Mouse (Mus musculus) megakaryocyte progenitor cell, adult 5-6 weeks (primary cell): Measurements from ENCODE around the gene Txnrd3. TPM values are rescaled to one million over a fixed set of nuclear protein-coding genes. Genes with fewer than 3 reads are reported as not detected.

Experiments
- ATAC-seq: replicated peaks from 2 replicates; pipeline ENCODE4 v1.8.0; 2016; ENCODE audit warnings: mild to moderate bottlenecking, moderate TSS enrichment, inconsistent platforms; ENCODE audit not compliant: poor library complexity
- total RNA-seq, 2 experiments: library from RNA; stranded (forward) in 1 of 2; stranded (reverse) in 1 of 2; fragments of 157-497, 149-512 nt in 1 of 2; fragments of 200-1000 nt in 1 of 2; gene quantifications; 2 replicates each; pipeline versions ENCODE4 v1.2.3 to v1.2.4; 2015 to 2017

The Txnrd3 gene
- total RNA-seq (2015) (4.3 and 5.3 TPM in 2 replicates), total RNA-seq (2017) (9.3 and 9.6 TPM in 2 replicates)

DNA sequence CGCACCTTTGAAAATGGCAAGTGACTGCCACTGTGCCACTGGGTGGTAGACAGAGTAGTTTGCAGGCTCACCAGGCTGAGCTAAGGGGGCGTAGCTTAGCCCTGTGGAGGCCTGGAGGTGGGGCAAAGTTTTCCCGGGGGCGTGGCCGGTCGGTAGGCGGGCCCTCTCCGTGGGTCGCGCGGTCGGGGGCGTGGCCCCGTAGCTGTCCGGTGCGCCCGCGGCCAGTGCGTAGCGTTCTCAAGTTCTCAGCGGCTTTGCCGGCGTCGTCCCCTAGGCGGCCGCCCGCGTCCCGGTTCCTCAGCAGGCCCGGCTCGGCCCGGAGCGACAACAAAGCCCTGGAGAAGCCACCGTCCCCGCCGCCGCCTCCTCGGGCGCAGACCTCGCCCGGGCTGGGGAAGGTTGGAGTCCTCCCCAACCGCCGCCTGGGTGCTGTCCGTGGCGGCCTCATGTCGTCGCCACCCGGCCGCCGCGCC lies at the start of gene Txnrd3:
Txnrd3 (plus strand) TSS at position 191 of the 473 bp plus-strand sequence.
- ATAC-seq, result peak; percentile 80

DNA sequence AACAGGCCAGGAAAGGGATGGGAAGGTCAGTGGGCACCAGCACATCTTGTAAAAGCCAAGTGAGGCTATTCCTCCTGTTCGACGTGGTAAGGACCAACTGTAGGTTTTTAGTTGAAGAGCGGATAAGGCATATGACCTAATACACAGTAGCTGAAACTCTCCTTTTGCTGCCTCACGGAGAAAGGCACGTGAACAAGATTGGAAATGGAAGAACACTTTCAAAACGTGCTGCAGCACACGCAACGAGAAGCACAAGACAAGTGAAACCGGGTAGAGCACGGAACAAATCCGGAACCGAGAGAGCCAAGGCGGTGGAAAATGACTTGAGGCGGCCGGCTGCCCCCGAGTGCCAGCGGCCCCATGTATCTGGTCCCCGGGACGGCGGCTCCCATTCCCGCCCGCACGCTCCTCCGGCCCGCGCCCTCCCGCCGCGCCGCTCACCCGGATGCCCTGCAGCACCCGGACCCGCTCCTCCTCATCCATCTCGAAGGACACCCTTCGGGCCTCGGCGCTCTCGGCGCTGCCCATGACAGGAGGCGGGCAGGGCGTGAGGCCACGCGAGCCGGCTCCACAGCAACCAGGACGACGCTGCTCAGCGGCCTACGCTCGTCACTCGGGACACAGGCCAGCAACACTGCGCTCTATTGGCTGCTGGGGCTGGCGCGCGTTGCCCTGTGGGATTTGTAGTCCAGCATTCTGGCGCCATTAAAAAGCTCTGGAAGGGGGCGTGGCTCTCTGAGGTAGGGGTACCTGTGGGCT lies 48.6 kb upstream of the Txnrd3 start, which contains the start of gene Chchd6:
Chchd6 (minus strand) TSS at position 635 of the 759 bp plus-strand sequence.
- peak; percentile 100 for ATAC-seq

- no peak; the same call in 1 of the 2 replicates for ATAC-seq
These were observed 48.0 kb upstream of the Txnrd3 start for GRCm38 (mm10) chr6:89595777-89596146.

DNA sequence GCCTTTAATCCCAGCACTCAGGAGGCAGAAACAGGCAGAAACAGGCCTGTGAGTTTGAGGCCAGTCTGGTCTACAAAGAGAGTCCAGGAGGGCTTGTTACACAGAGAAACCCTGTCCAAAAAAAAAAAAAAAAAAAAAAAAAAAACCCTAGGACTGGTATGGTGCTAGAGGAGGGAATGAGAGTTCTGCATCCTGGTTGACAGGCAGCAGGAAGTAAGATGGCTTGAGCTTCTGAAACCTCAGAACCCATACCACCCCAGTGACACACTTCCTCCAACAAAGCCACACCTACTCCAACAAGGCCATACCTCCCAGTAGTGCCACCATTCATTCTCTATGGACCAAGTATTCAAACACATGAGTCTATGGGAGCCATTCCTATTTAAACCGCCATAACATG lies 47.3 kb upstream of the Txnrd3 start:
- ATAC-seq, result no peak

DNA sequence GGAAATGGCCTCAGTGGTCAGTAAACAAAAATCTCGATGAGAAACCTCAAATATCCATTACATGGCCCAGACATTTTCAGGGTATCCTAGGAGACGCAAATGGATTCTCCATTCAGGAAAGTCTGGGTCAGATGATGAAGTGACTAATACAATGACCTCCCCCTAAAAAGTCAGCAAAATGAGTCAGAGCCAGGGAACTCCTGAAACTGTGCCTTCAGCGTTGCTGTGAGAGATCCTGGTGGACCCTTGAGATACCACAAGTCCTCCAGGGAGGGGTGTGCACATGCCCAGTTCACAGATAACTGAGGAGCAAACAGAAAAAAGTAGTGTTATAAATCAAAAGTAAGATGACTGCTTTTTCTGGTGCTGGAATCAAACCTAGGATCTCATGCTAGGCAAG lies 37.7 kb upstream of the Txnrd3 start:
- ATAC-seq, result no peak

DNA sequence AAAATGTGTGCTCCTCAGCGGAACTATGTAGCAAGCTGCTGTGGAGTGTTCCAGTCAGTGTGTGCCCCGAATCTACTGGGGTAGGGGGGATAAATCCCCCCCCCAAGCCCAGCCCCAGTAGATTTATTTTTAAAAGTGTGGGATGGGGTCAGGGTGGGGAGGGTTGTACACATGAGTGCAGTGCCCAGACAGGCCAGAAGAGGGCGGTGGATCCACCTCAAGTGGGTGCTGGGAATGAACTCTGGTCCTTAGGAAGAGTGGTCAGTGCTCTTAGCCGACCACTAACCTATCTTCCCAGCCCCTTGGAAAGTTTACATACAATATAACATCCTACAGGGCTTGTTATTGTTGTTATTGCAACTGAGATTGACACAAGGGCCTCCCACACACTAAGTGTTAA lies 35.8 kb upstream of the Txnrd3 start:
- ATAC-seq, result peak; percentile 66

GRCm38 (mm10) chr6:89613336-89614106 lies 30.3 kb upstream of the Txnrd3 start:
- peak; percentile 46; the same call in 1 of the 2 replicates for ATAC-seq

DNA sequence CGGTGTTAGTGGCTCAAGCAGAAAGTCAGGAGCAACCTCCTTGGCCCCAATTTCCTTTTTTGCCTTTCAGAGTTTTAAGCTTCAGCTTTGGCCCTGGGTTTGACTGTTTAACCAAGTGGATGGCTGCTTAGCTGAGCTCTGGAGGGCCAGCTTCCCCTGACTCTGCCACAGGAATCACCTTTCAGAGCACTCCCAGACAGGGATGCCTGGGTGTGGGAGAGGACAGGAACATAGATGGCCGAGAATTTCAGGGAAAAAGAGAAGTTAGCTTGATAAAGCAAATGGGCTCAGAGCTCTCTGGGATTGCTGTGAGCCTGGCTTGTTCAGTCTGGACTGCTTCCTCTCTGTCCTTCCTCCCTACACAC lies 29.7 kb upstream of the Txnrd3 start:
- no peak for ATAC-seq

- ATAC-seq, result peak; percentile 44; the same call in 1 of the 2 replicates
These were observed 29.0 kb upstream of the Txnrd3 start for GRCm38 (mm10) chr6:89614596-89615372.

DNA sequence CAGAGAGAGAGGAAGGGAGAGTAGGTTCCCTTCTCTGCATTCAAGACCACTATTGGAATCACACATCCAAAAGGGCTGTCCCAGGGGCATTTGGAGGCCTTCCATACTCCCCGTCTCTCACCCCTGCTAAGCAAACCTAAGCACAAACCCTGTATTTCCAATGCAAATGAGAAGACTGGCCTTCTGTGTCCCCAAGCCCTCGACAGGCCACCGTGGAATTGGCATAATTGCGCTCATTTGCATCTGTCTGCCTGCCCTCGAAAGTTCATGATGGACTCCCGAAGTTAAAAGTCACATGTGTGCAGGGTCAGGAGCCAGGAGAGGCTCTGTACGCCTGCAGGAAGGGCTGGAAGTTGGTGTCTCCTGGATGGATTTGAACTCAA lies 28.4 kb upstream of the Txnrd3 start:
- ATAC-seq, result no peak

DNA sequence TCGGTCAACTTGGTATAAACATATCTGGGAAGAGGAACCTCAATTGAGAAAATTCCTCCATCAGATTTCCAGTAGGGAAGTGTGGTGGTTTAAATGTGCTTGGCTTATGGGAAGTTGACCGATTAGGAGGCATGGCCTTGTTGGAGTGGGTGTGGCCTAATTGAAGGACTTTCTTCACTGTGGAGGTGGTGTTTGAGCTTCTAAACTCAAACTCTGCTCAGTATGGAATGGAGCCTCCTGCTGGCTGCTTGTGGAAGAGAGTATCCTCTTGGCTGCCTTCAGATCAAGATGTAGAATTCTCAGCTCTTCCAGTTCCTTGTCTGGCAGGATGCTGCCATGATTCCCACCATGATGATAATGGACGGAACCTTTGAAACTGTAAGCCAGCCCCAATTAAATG lies 21.1 kb upstream of the Txnrd3 start:
- ATAC-seq, result peak; percentile 61; the same call in 1 of the 2 replicates

DNA sequence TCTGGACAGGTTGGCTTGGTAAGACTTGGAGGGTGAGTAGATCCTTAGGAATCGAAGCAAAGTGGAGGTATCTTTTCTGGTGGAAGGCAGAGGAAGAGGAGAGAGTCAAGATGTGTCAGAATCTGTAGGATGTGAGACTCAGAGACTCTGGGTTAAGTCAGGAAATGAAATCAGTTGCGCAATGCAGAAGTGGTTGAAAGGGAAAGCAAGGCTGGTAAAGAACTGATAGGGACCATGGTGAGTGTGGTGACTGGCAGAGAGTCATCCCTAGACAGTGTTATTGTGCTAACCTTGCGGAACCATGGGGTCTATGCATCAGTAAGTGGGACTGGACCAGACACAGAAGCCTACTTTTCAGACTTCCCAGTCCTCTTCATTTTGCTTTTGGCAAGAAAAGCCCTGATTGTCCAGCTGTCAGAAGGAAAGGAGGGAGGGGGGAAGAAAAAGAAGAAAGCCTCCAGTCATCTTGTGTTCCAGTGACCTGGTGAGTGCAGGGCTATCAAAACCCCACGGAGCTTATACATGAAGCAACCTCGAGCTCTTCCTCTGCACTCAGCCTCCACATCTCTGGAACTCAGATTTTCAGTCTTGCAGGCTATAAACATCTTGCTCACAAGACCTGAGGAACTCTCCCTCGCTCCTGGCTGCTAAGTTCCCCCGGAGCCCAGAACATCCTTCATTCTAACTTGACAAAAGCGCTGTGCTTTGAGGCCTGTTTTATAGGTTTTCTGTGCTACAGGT lies 15.6 kb upstream of the Txnrd3 start:
- ATAC-seq, result peak; percentile 83

DNA sequence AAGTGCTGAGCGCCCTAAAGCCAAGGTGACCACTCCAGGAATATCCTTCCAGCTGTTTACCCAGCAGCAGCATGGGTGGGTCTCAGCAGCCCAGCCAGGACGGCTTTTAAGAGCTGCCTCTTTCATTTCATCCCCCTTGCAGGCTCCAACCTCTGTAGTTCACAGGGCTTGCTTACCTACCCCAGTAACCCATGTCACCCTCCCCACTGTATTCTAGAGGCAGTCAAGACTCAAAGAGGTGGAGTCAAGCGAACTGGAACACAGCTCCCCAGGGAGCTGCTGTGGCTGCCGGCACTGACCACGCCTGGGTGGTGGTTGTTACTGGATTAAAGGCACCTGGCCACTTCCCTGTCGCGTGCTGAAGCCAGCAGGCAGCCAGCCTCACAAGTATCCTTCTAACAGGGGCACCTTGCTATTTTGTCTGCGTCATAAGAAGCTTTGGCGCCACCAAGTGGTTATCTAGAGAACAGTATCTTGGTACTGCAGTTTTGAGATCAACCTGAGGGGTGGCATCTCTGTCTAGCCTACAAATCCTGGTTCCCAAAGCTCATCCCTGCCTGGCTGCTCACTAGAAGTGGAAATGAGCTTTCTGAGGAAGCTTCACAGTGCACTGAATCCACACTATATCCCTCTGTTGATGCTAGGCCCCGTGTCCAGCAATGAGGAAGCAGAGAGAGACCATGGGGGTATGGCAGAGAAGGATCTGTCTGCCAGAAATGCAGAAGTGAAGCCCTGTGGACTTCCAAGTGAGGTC lies 11.8 kb upstream of the Txnrd3 start:
- peak; percentile 82 for ATAC-seq

- no peak for ATAC-seq
These were observed 10.7 kb upstream of the Txnrd3 start for GRCm38 (mm10) chr6:89633115-89633514.

DNA sequence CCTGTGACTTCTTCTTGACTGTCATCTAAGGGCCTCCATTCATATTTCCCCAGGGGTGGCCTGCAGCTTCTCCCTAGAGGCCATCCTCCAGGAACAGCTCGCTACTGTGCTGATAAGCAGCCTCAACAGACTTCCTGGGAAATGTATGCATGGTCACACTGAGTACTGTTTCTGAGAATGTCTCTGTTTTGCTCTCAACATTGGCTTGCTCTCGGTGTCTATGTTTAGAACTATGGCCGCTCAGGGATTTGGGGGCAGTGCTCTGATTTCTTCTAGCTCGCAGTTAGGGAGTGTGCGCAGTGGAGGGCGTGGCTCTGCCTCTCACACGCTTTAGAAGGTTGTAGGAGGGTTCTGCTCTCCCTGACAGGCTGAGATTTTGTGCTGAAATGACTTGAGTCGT lies 9.4 kb upstream of the Txnrd3 start:
- no peak for ATAC-seq

- peak; percentile 48 for ATAC-seq
These were observed 5.8 kb upstream of the Txnrd3 start for GRCm38 (mm10) chr6:89637977-89638376.

DNA sequence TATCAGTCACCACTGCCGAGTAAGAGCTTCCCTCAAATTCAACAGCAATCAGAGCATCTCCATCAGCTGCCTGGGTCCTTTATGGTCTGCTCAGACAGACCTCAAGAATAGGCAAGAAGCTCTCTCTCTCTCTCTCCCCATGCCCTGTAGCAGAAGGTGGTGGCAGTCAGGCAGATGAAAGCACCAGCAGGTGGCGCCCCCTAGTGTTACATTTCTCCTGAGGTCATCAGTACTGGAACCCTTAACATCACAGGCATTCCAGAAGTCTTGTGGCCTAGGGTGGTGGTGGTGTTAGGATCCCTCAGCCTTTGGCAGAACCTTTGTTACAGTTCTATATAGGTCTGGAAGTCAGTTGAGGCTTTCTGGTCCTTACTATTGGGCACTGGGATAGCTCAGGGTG lies 4.8 kb upstream of the Txnrd3 start:
- ATAC-seq, result peak; percentile 46

GRCm38 (mm10) chr6:89644271-89645075 lies 685 bp downstream of the Txnrd3 start:
- ATAC-seq, result peak; percentile 79

GRCm38 (mm10) chr6:89649897-89650296 lies 6.1 kb downstream of the Txnrd3 start:
- ATAC-seq, result no peak
